20 mouse cellular contexts compared by ENCODE assay signal in genomic region chr6:82065230-82065629, GRCm38 (mm10). TPM values are rescaled to one million over a fixed set of nuclear protein-coding genes. Genes with fewer than 3 reads are reported as not detected.
DNase-seq lines count a peak whose midpoint lies in the region; ATAC-seq and TF ChIP-seq lines count a peak whose summit lies in the region.
"Had no signal": no experiment of that assay in that cellular context is flagged by ENCODE, and none has a peak within 500 bp of the region (broad histone marks: within the 10 kb centered on the region; RNA-seq: fewer than 3 reads in every experiment).

No protein-coding gene starts in this region.

- no peaks in the 10 kb centered on the region for H3K4me1 ChIP-seq in kidney, postnatal 0 days (replicated peaks; ENCODE audit: insufficient read depth, low read length)
- 0 out of 2 replicates have a peak, but pooled peaks cover under 1% of the 10 kb centered on the region for H3K4me1 ChIP-seq in kidney, embryonic 16.5 days (ENCODE audit: insufficient read depth, low read length)
- H3K4me1 ChIP-seq in liver, embryonic 14.5 days (replicated peaks; ENCODE audit: control insufficient read depth in 2 of 2, insufficient read depth in 2 of 2, low read length in 1 of 2) = no peaks in the 10 kb centered on the region
- no peaks in the 10 kb centered on the region for H3K4me1 ChIP-seq in liver, embryonic 11.5 days (replicated peaks; ENCODE audit: control insufficient read depth, insufficient read depth, low read length)
- H3K4me1 ChIP-seq: embryonic facial prominence, embryonic 12.5 days; forebrain, embryonic 13.5 days; heart, embryonic 10.5 days; hindbrain, embryonic 12.5 days had no signal

- no peak overlapping the region; the same call in 1 of the 2 replicates for H3K27ac ChIP-seq in kidney, postnatal 0 days
- no peak overlapping the region for H3K27ac ChIP-seq in kidney, embryonic 16.5 days (ENCODE audit: low read length)
- H3K27ac ChIP-seq in liver, embryonic 14.5 days = no peak overlapping the region
- no peak overlapping the region for H3K27ac ChIP-seq in liver, embryonic 11.5 days (ENCODE audit: low read depth, low read length)
- H3K27ac ChIP-seq: embryonic facial prominence, embryonic 12.5 days; forebrain, embryonic 13.5 days; gastrocnemius, adult 2 months; heart, embryonic 10.5 days; hindbrain, embryonic 12.5 days had no signal

- H3K9me3 ChIP-seq in kidney, postnatal 0 days (replicated peaks; ENCODE audit: low read length) = no peaks in the 10 kb centered on the region
- no peaks in the 10 kb centered on the region for H3K9me3 ChIP-seq in kidney, embryonic 16.5 days (ENCODE audit: low read length)
- H3K9me3 ChIP-seq in liver, embryonic 14.5 days (ENCODE audit: control insufficient read depth, low read length) = no peaks in the 10 kb centered on the region
- no peaks in the 10 kb centered on the region for H3K9me3 ChIP-seq in liver, embryonic 11.5 days (ENCODE audit: control insufficient read depth, low read length)
- H3K9me3 ChIP-seq: embryonic facial prominence, embryonic 12.5 days; forebrain, embryonic 13.5 days; heart, embryonic 10.5 days; hindbrain, embryonic 12.5 days had no signal

- ATAC-seq in kidney, postnatal 0 days (replicated peaks; ENCODE audit: low FRiP score, low read depth) = peak; percentile 52; the same call in 1 of the 2 replicates
- no peak for ATAC-seq in kidney, embryonic 16.5 days (ENCODE audit: low FRiP score, low TSS enrichment)
- ATAC-seq in liver, embryonic 14.5 days (ENCODE audit: insufficient read depth) = peak; percentile 55; the same call in 1 of the 2 replicates
- no peak for ATAC-seq in liver, embryonic 11.5 days (replicated peaks; ENCODE audit: low FRiP score)
- ATAC-seq: forebrain, embryonic 13.5 days had no signal

- 78% methylated on average over 5 of the region's 5 CpGs for WGBS in kidney, postnatal 0 days
- 82% methylated on average over 5 of the region's 5 CpGs for WGBS in kidney, embryonic 16.5 days
- WGBS in liver, embryonic 14.5 days (ENCODE audit: insufficient replicate concordance) = 53% methylated on average over 5 of the region's 5 CpGs
- 66% methylated on average over 5 of the region's 5 CpGs for WGBS in liver, embryonic 11.5 days

- no peaks in the 10 kb centered on the region for H3K27me3 ChIP-seq in kidney, postnatal 0 days (ENCODE audit: insufficient read depth, low read length)
- no peaks in the 10 kb centered on the region for H3K27me3 ChIP-seq in kidney, embryonic 16.5 days (ENCODE audit: insufficient read depth, low read length)
- H3K27me3 ChIP-seq in liver, embryonic 14.5 days (ENCODE audit: control insufficient read depth, insufficient read depth, low read length) = no peaks in the 10 kb centered on the region
- no peaks in the 10 kb centered on the region for H3K27me3 ChIP-seq in liver, embryonic 11.5 days (replicated peaks; ENCODE audit: control insufficient read depth, insufficient read depth, low read length)
- H3K27me3 ChIP-seq: embryonic facial prominence, embryonic 12.5 days; forebrain, embryonic 13.5 days; hindbrain, embryonic 12.5 days had no signal

- peak; percentile 73 for DNase-seq in kidney, adult 11 months
- no peak for DNase-seq in kidney, postnatal 10 days
- DNase-seq in kidney, postnatal 0 days (ENCODE audit: low spot score) = no peak
- DNase-seq in liver, embryonic 14.5 days (ENCODE audit: low read depth in 3 of 3, low spot score in 3 of 3) = no peak
- DNase-seq in liver, embryonic 11.5 days (ENCODE audit: low spot score) = no peak
- peak; percentile 36 for DNase-seq in yolk sac, embryonic 10.5 days (ENCODE audit: low spot score)
- no peak for DNase-seq in right cerebral cortex, adult 2 months (ENCODE audit: low spot score in 2 of 2)
- DNase-seq: adrenal gland, postnatal 14 days; cerebellum, adult 11-12 months; cerebellum, adult 9-10 months; cerebellum, postnatal 25 days; gastrocnemius, adult 2 months; gastrocnemius, postnatal 25 days; heart, postnatal 10 days; heart, postnatal 4 days had no signal

- H3K36me3 ChIP-seq in kidney, postnatal 0 days (ENCODE audit: insufficient read depth, low read length) = 0 out of 2 replicates have a peak, but pooled peaks cover 3% of the 10 kb centered on the region
- H3K36me3 ChIP-seq in kidney, embryonic 16.5 days (ENCODE audit: insufficient read depth, low read length) = peaks cover 10% of the 10 kb centered on the region; the same call in 1 of the 2 replicates
- H3K36me3 ChIP-seq in liver, embryonic 14.5 days (replicated peaks; ENCODE audit: control insufficient read depth, insufficient read depth, low read depth) = no peaks in the 10 kb centered on the region
- no peaks in the 10 kb centered on the region for H3K36me3 ChIP-seq in liver, embryonic 11.5 days (ENCODE audit: control insufficient read depth, insufficient read depth, low read length)
- H3K36me3 ChIP-seq: embryonic facial prominence, embryonic 12.5 days; heart, embryonic 10.5 days; hindbrain, embryonic 12.5 days had no signal

- no peak overlapping the region for H3K9ac ChIP-seq in kidney, postnatal 0 days (ENCODE audit: low read depth, low read length)
- no peak overlapping the region for H3K9ac ChIP-seq in kidney, embryonic 16.5 days (replicated peaks; ENCODE audit: low read length)
- no peak overlapping the region for H3K9ac ChIP-seq in liver, embryonic 14.5 days (replicated peaks)
- H3K9ac ChIP-seq in liver, embryonic 11.5 days (ENCODE audit: low read depth, low read length) = no peak overlapping the region
- H3K9ac ChIP-seq: embryonic facial prominence, embryonic 12.5 days; forebrain, embryonic 13.5 days; hindbrain, embryonic 12.5 days had no signal

- no peak for TF ChIP-seq CTCF in kidney, postnatal 0 days (IDR thresholded peaks at IDR 0.05; ENCODE audit: low read depth)
- no peak for TF ChIP-seq CTCF in liver, embryonic 14.5 days (IDR thresholded peaks at IDR 0.05; ENCODE audit: low read depth)

- no peak for TF ChIP-seq EP300 in liver, embryonic 14.5 days (IDR thresholded peaks at IDR 0.05; ENCODE audit: low read depth)

- no peak overlapping the region for H3K4me2 ChIP-seq in kidney, postnatal 0 days (ENCODE audit: low read length)
- H3K4me2 ChIP-seq in kidney, embryonic 16.5 days (replicated peaks; ENCODE audit: low read depth, low read length) = no peak overlapping the region
- no peak overlapping the region for H3K4me2 ChIP-seq in liver, embryonic 14.5 days (ENCODE audit: low read depth)
- no peak overlapping the region for H3K4me2 ChIP-seq in liver, embryonic 11.5 days
- H3K4me2 ChIP-seq: embryonic facial prominence, embryonic 12.5 days; forebrain, embryonic 13.5 days; hindbrain, embryonic 12.5 days had no signal

- H3K4me3 ChIP-seq in kidney, postnatal 0 days (replicated peaks; ENCODE audit: low read depth, low read length) = no peak overlapping the region
- no peak overlapping the region for H3K4me3 ChIP-seq in kidney, embryonic 16.5 days (ENCODE audit: low read length)
- no peak overlapping the region for H3K4me3 ChIP-seq in liver, embryonic 14.5 days (ENCODE audit: insufficient read depth in 1 of 2, low read depth in 2 of 2, low read length in 2 of 2)
- H3K4me3 ChIP-seq in liver, embryonic 11.5 days (ENCODE audit: low read depth, low read length) = no peak overlapping the region
- H3K4me3 ChIP-seq: embryonic facial prominence, embryonic 12.5 days; forebrain, embryonic 13.5 days; gastrocnemius, adult 2 months; heart, embryonic 10.5 days; hindbrain, embryonic 12.5 days had no signal

RNA-seq across cellular contexts. Expression of gene Eva1a, which starts 24.4 kb away (rescaled TPM):
- polyA plus RNA-seq in kidney, postnatal 0 days (2015; fragmentation: Nextera tagmentation; extraction: Ambion mirVana) = 60.8 and 62.5 TPM in 2 replicates
- 49.7 TPM in 2 replicates for polyA plus RNA-seq in kidney, embryonic 16.5 days (2015; fragmentation: Nextera tagmentation; extraction: Ambion mirVana)
- polyA plus RNA-seq in liver, embryonic 14.5 days (2012; rRNA removed) = 3.1 and 3.2 TPM in 2 replicates
- 6.4 and 8.1 TPM in 2 replicates for polyA plus RNA-seq in liver, embryonic 14.5 days (2014; fragmentation: Nextera tagmentation; extraction: Ambion mirVana)
- 4.2 and 4.6 TPM in 2 replicates for polyA plus RNA-seq in liver, embryonic 11.5 days (2014; fragmentation: Nextera tagmentation; extraction: Ambion mirVana)

Comparison
In these comparisons a context has a peak if more than half of its experiments do, and no peak if none do; other contexts are left out.
1. DNase-seq: peak in kidney, adult 11 months (single experiment) and yolk sac, embryonic 10.5 days (single experiment); none in kidney, postnatal 10 days (single experiment), kidney, postnatal 0 days (single experiment), liver, embryonic 14.5 days (0 of 3), liver, embryonic 11.5 days (single experiment) and right cerebral cortex, adult 2 months (0 of 2).
2. ATAC-seq: peak in kidney, postnatal 0 days (single experiment) and liver, embryonic 14.5 days (single experiment); none in kidney, embryonic 16.5 days (single experiment) and liver, embryonic 11.5 days (single experiment).